Mouse (Mus musculus) adrenal gland, postnatal 36 days (tissue): ENCODE results near the gene Micu2. TPM values are rescaled to one million over a fixed set of nuclear protein-coding genes. Genes with fewer than 3 reads are reported as not detected.
"Not testable (repeated sequence)": the region's sequence is repeated elsewhere in the genome, so short reads cannot be mapped to it uniquely, and the experiment has no call there.

Experiments
- DNase-seq, 2 experiments: peaks; one replicate each; pipeline ENCODE4 v3.0.0; 2021; ENCODE audit warnings: mixed read lengths in 1 of 2
- total RNA-seq, 2 experiments: library from RNA; stranded (reverse); gene quantifications; 2 replicates each; pipeline ENCODE4 v1.2.3; 2021

The Micu2 gene
- total RNA-seq, 2 experiments from 2014 or later = 49.9 to 72.6 TPM

GRCm38 (mm10) chr14:57967080-57967797 is 31.8 kb downstream of the Micu2 start:
- no peak for DNase-seq

- DNase-seq = peak; percentile 43 to 50
These were observed 37.2 kb downstream of the Micu2 start for GRCm38 (mm10) chr14:57961861-57962260.

GRCm38 (mm10) chr14:57951089-57951488 is 48.0 kb downstream of the Micu2 start:
- DNase-seq = peak; percentile 22 to 48

GRCm38 (mm10) chr14:57945834-57946233 is 53.2 kb downstream of the Micu2 start:
- no peak for DNase-seq

GRCm38 (mm10) chr14:57937297-57937696 is 61.8 kb downstream of the Micu2 start:
- no peak for DNase-seq

GRCm38 (mm10) chr14:57934666-57935065 is 64.4 kb downstream of the Micu2 start:
- no peak for DNase-seq

- DNase-seq = no peak
These were observed 65.5 kb downstream of the Micu2 start for GRCm38 (mm10) chr14:57933608-57934007.

- DNase-seq = no peak
These were observed 66.1 kb downstream of the Micu2 start for GRCm38 (mm10) chr14:57932881-57933443.

- peak in 1 of 2 experiments; percentile 31 for DNase-seq
These were observed 77.5 kb downstream of the Micu2 start for GRCm38 (mm10) chr14:57921428-57922131.

- DNase-seq = no peak
These were observed 78.3 kb downstream of the Micu2 start for GRCm38 (mm10) chr14:57920568-57921310.

GRCm38 (mm10) chr14:57919148-57919875 is 79.8 kb downstream of the Micu2 start:
- DNase-seq = no peak

GRCm38 (mm10) chr14:57915341-57915740 is 83.7 kb downstream of the Micu2 start:
- DNase-seq = no peak

- not testable (repeated sequence) for DNase-seq
These were observed 86.7 kb downstream of the Micu2 start for GRCm38 (mm10) chr14:57912211-57913007.

- DNase-seq = not testable (repeated sequence)
These were observed 87.3 kb downstream of the Micu2 start for GRCm38 (mm10) chr14:57911787-57912186.

GRCm38 (mm10) chr14:57911316-57911715 is 87.7 kb downstream of the Micu2 start:
- DNase-seq = no peak

GRCm38 (mm10) chr14:57910501-57911068 is 88.5 kb downstream of the Micu2 start:
- peak; percentile 87 to 90 for DNase-seq

- DNase-seq = no peak
These were observed 89.8 kb downstream of the Micu2 start for GRCm38 (mm10) chr14:57909297-57909696.

GRCm38 (mm10) chr14:57908431-57908830 is 90.6 kb downstream of the Micu2 start:
- DNase-seq = no peak

- peak in 1 of 2 experiments; percentile 37 for DNase-seq
These were observed 97.1 kb downstream of the Micu2 start for GRCm38 (mm10) chr14:57901998-57902397.

GRCm38 (mm10) chr14:57896882-57897281 is 102.2 kb downstream of the Micu2 start:
- DNase-seq = no peak
